Mouse (Mus musculus) bone marrow macrophage, adult 2 months (primary cell): ENCODE data around the gene Tmem185b.

Experiments
- CTCF ChIP-seq: IDR thresholded peaks from 2 replicates; pipeline ENCODE4 v1.5.1; 2012; ENCODE audit warnings: low read depth, mild to moderate bottlenecking, low read length, moderate library complexity
- POLR2A ChIP-seq: IDR thresholded peaks from 2 replicates; pipeline ENCODE4 v1.6.1; 2012; ENCODE audit warnings: mild to moderate bottlenecking, low read depth, low read length, borderline replicate concordance

DNA sequence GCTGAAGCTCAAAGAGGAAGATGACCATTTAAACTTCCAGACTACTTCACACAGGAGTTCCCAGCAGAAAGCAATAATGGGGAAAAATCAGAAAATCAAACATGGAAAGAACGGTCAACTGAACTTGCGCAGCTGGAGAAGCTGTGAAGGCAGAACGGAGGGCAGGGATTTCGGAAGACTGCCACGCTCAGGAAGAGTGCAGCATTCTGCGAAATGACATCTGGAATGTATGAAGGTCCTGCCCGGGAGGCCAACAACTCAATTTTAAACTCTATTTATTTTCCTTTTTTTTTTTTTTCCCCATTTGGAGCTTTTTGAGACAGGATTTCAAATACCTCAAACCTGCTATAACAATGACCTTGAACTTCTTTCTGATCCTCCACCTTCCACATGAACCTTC, 35.2 kb upstream of the Tmem185b start:
- TF ChIP-seq CTCF: no peak
- no peak for TF ChIP-seq POLR2A
